Mouse (Mus musculus) bone marrow, adult 2 months (tissue): ENCODE data around the gene Eif5. TPM values are rescaled to one million over a fixed set of nuclear protein-coding genes. Genes with fewer than 3 reads are reported as not detected.

Experiments
- H3K27ac ChIP-seq: fragments of 200-500 bp; 2 replicates; pipeline ENCODE4 v1.5.1; 2012; ENCODE audit warnings: low read depth, mild to moderate bottlenecking, control low read depth, inconsistent platforms, low read length; ENCODE audit not compliant: control insufficient read depth, poor library complexity, insufficient read depth
- H3K4me1 ChIP-seq: fragments of 200-500 bp; 2 replicates; pipeline ENCODE4 v1.6.1; 2011; ENCODE audit warnings: low read length; ENCODE audit not compliant: control insufficient read depth, insufficient read depth
- H3K4me3 ChIP-seq: fragments of 200-500 bp; replicated peaks from 2 replicates; pipeline ENCODE3; 2011; ENCODE audit warnings: mild to moderate bottlenecking, low read depth, low read length, control low read depth; ENCODE audit not compliant: control insufficient read depth
- CTCF ChIP-seq: fragments of 200-500 bp; IDR thresholded peaks from 2 replicates; pipeline ENCODE4 v1.5.1; 2011; ENCODE audit warnings: low read length, control low read depth; ENCODE audit not compliant: control insufficient read depth, insufficient read depth
- POLR2A ChIP-seq: fragments of 200-500 bp; IDR thresholded peaks from 2 replicates; pipeline ENCODE4 v1.6.1; 2011; ENCODE audit warnings: low read depth, mild to moderate bottlenecking, control low read depth, low read length, borderline replicate concordance; ENCODE audit not compliant: control insufficient read depth
- WGBS: fragments of 180-500 bp; shearing (Covaris S2); methylation state at CpG from one replicate; pipeline ENCODE4 v1.1.7; 2018; 5-methylcytosine and 5-hydroxymethylcytosine counted together
- polyA plus RNA-seq: library from polyadenylated mRNA; stranded (reverse); fragments of >200 nt; gene quantifications from 2 replicates; pipeline ENCODE4 v1.2.4, GENCODE M21; 2011; ENCODE audit warnings: low replicate concordance; ENCODE audit not compliant: missing spikeins, insufficient read depth, insufficient read length

The Eif5 gene
- polyA plus RNA-seq, 1 experiment = 257 TPM

DNA sequence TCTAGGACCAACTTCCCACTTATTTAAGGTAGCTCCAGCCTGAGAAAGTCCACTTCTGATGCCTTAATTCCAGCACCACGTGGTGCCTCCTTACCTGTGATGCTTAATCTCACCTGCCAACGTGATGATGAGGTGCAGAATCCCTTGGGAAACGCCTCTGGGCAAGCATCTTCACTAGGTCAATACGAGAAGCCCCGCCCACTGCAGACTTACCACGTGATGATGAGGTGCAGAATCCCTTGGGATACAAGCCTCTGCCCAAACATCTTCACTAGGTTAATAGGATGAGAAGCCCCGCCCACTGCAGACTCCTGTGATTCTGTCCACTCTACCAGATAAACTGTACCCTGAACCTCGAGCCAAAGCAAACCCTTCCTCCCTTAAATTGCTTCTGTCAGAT lies 8.6 kb upstream of the Eif5 start:
- 46% methylated on average over 8 of the region's 8 CpGs for WGBS
- Histone ChIP-seq H3K4me1 (peaks cover 5% of the 10 kb centered on the region), H3K27ac (no peak overlapping the region), H3K4me3 (no peak overlapping the region)
- TF ChIP-seq CTCF (no peak), POLR2A (no peak)

- Histone ChIP-seq H3K27ac (no peak overlapping the region), H3K4me3 (no peak overlapping the region), H3K4me1 (peaks cover 9% of the 10 kb centered on the region)
- TF ChIP-seq CTCF (no peak), POLR2A (no peak)
- WGBS = 80% methylated on average over 11 of the region's 11 CpGs
These were observed 4.6 kb upstream of the Eif5 start for GRCm38 (mm10) chr12:111533096-111533794.

- Histone ChIP-seq H3K27ac (peak overlapping the region; percentile 76), H3K4me1 (peaks cover 9% of the 10 kb centered on the region), H3K4me3 (no peak overlapping the region)
- 20% methylated on average over 6 of the region's 6 CpGs for WGBS
- TF ChIP-seq CTCF (peak; percentile 4; the same call in 1 of the 2 replicates), POLR2A (no peak)
These were observed 2.5 kb upstream of the Eif5 start for GRCm38 (mm10) chr12:111535281-111535680.

- TF ChIP-seq POLR2A = no peak
- no peak for TF ChIP-seq CTCF
- H3K27ac ChIP-seq = peak overlapping the region; percentile 76; the same call in 1 of the 2 replicates
- peaks cover 9% of the 10 kb centered on the region for H3K4me1 ChIP-seq
- 27% methylated on average over 5 of the region's 5 CpGs for WGBS
- H3K4me3 ChIP-seq = no peak overlapping the region
These were observed 2.1 kb upstream of the Eif5 start for GRCm38 (mm10) chr12:111535762-111536161.

GRCm38 (mm10) chr12:111536746-111537145 lies 1.1 kb upstream of the Eif5 start:
- Histone ChIP-seq H3K4me3 (no peak overlapping the region), H3K4me1 (peaks cover 6% of the 10 kb centered on the region; the same call in 1 of the 2 replicates), H3K27ac (0 out of 2 replicates have a peak overlapping the region, but pooled peaks have one; percentile 94)
- TF ChIP-seq POLR2A = no peak
- TF ChIP-seq CTCF = no peak
- 52% methylated on average over 4 of the region's 4 CpGs for WGBS

DNA sequence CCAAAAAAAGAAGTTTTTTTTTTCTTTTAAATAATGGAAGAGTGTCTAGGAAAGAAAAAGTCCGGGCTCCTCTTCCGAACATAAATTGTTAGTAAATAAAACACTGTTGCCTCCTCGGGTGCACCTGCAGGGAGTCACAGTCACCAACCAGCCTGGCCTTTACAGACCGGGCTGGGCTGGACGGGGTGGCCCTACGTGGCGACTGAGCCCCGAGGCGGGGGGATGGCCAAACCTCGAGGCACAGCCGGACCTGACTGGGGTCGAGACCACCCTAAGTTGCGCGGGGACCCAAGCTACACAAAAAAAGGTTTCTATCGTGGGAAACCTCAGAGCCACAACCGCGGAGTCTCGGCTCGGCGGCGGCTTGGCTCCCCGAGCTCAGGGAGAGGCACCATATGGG lies 475 bp upstream of the Eif5 start:
- Histone ChIP-seq H3K4me1 (peaks cover 6% of the 10 kb centered on the region; the same call in 1 of the 2 replicates), H3K27ac (peak overlapping the region; percentile 94), H3K4me3 (peak overlapping the region; percentile 88)
- no peak for TF ChIP-seq POLR2A
- TF ChIP-seq CTCF = no peak
- WGBS = under 1% methylated on average over 22 of the region's 22 CpGs

DNA sequence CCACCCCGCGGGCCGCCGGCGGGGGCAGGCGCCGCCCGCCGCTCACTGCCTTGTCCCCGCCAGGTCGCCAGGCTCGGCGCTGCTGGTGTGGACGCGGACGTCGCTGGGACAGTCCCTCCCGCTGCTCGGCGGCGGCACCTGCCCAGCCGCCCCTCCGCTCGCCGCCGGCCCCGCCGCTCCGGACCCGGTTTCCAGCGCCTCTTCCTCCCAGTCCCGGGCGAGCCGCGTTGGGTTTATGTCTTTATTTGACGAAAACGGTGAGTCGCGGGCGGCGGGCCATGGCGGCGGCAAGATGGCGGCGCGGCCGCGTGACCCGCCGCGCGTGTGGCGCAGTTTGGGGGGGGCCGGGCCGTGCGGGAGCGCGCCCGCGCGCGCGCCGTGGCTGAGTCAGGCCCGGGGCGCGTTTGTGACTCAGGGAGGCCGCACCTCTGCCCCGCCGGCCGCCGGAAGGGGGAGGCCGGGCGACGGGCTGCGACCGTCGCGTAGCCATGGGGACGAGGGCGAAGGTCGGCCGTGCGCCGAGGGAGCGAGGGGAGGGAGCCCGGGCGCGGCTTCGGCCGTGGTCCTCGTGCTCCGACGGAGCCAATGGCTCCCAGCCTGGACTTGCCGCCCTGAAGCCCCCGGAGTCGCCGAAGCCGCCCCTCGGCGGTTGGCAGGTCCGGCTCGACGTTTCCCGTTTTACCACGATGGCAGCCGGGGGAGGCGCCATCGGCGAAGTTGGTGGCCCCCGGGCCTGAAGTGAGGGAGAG lies 650 bp downstream of the Eif5 start:
- Histone ChIP-seq H3K27ac (peak overlapping the region; percentile 98), H3K4me3 (peak overlapping the region; percentile 93), H3K4me1 (peaks cover 6% of the 10 kb centered on the region; the same call in 1 of the 2 replicates)
- TF ChIP-seq POLR2A = no peak
- WGBS = under 1% methylated on average over 108 of the region's 111 CpGs

- H3K4me1 ChIP-seq = peaks cover 6% of the 10 kb centered on the region; the same call in 1 of the 2 replicates
- peak overlapping the region; percentile 98 for H3K27ac ChIP-seq
- 3% methylated on average over 18 of the region's 18 CpGs for WGBS
- TF ChIP-seq CTCF = no peak
- no peak for TF ChIP-seq POLR2A
- H3K4me3 ChIP-seq = peak overlapping the region; percentile 93
These were observed 1.2 kb downstream of the Eif5 start for GRCm38 (mm10) chr12:111539041-111539345.

- Histone ChIP-seq H3K27ac (no peak overlapping the region), H3K4me1 (no peaks in the 10 kb centered on the region), H3K4me3 (no peak overlapping the region)
- 95% methylated on average over 3 of the region's 3 CpGs for WGBS
- TF ChIP-seq CTCF (no peak), POLR2A (no peak)
These were observed 9.3 kb downstream of the Eif5 start for GRCm38 (mm10) chr12:111547070-111547469.
